14 mouse cellular contexts compared by ENCODE assay signal in genomic region chrX:161961756-161962155, GRCm38 (mm10).
DNase-seq lines count a peak whose midpoint lies in the region; ATAC-seq and TF ChIP-seq lines count a peak whose summit lies in the region.
"Had no signal": no experiment of that assay in that cellular context is flagged by ENCODE, and none has a peak within 500 bp of the region (broad histone marks: within the 10 kb centered on the region; RNA-seq: fewer than 3 reads in every experiment).

No protein-coding gene starts in this region.

- no peaks in the 10 kb centered on the region for H3K36me3 ChIP-seq in heart, embryonic 12.5 days
- H3K36me3 ChIP-seq in lung, embryonic 14.5 days (ENCODE audit: insufficient read depth): no peaks in the 10 kb centered on the region
- H3K36me3 ChIP-seq in embryonic facial prominence, embryonic 14.5 days (ENCODE audit: control insufficient read depth, insufficient read depth, low read length): no peaks in the 10 kb centered on the region
- H3K36me3 ChIP-seq: limb, embryonic 12.5 days; midbrain, embryonic 13.5 days; neural tube, embryonic 12.5 days had no signal

- no peak for TF ChIP-seq CTCF in lung, embryonic 14.5 days (IDR thresholded peaks at IDR 0.05; ENCODE audit: low read depth)

- 0 out of 2 replicates have a peak, but pooled peaks cover 7% of the 10 kb centered on the region for H3K27me3 ChIP-seq in heart, embryonic 12.5 days (replicated peaks)
- H3K27me3 ChIP-seq in lung, embryonic 14.5 days (ENCODE audit: insufficient read depth, low read length): no peaks in the 10 kb centered on the region
- H3K27me3 ChIP-seq in embryonic facial prominence, embryonic 14.5 days (replicated peaks; ENCODE audit: control insufficient read depth, insufficient read depth, low read length): peaks cover 3% of the 10 kb centered on the region
- H3K27me3 ChIP-seq: neural tube, embryonic 12.5 days had no signal

- H3K4me3 ChIP-seq in heart, embryonic 12.5 days: no peak overlapping the region
- H3K4me3 ChIP-seq in lung, embryonic 14.5 days (ENCODE audit: low read depth, low read length): no peak overlapping the region
- H3K4me3 ChIP-seq in embryonic facial prominence, embryonic 14.5 days (ENCODE audit: low read depth, low read length): no peak overlapping the region
- H3K4me3 ChIP-seq: limb, embryonic 12.5 days; midbrain, embryonic 13.5 days; neural tube, embryonic 12.5 days had no signal

- 43% methylated on average over 6 of the region's 6 CpGs for WGBS in heart, embryonic 12.5 days
- WGBS in lung, embryonic 14.5 days: 45% methylated on average over 6 of the region's 6 CpGs
- whole genome bisulfite sequencing in embryonic facial prominence, embryonic 14.5 days: 59% methylated on average over 6 of the region's 6 CpGs

- no peak for DNase-seq in heart, postnatal 36 days
- DNase-seq in lung, embryonic 14.5 days: peak; percentile 67
- no peak for DNase-seq in lung, postnatal 25 days (ENCODE audit: low spot score)
- peak; percentile 43 for DNase-seq in embryonic facial prominence, embryonic 14.5 days (ENCODE audit: low spot score)
- peak; percentile 50 to 60 for DNase-seq in kidney, postnatal 25 days
- no peak for DNase-seq in urinary bladder, postnatal 14 days (ENCODE audit: low spot score)
- DNase-seq in layer of hippocampus, adult 9-10 months (ENCODE audit: low spot score): no peak
- DNase-seq: right cerebral cortex, adult 18-20 months had no signal

- H3K27ac ChIP-seq in heart, embryonic 12.5 days (ENCODE audit: poor library complexity, severe bottlenecking): peak overlapping the region; percentile 27; the same call in 1 of the 2 replicates
- H3K27ac ChIP-seq in lung, embryonic 14.5 days (ENCODE audit: low read depth): 0 out of 2 replicates have a peak overlapping the region, but pooled peaks have one; percentile 38
- H3K27ac ChIP-seq in embryonic facial prominence, embryonic 14.5 days (replicated peaks; ENCODE audit: low read depth, low read length): no peak overlapping the region
- H3K27ac ChIP-seq: limb, embryonic 12.5 days; midbrain, embryonic 13.5 days; neural tube, embryonic 12.5 days had no signal

- intact Hi-C loops in heart, postnatal 36 days (cut with DNase I): loop anchor here (5.0 kb wide), 1 partner anchor 201 kb away; no protein-coding TSS in a partner anchor

- no peak for ATAC-seq in heart, embryonic 12.5 days (ENCODE audit: insufficient number of reproducible peaks, low FRiP score)
- 0 out of 2 replicates have a peak, but pooled peaks have one; percentile 49 for ATAC-seq in lung, embryonic 14.5 days (ENCODE audit: insufficient read depth)
- ATAC-seq in embryonic facial prominence, embryonic 14.5 days (ENCODE audit: low read depth): no peak
- ATAC-seq: forebrain, postnatal 0 days; lung, postnatal 0 days; midbrain, embryonic 13.5 days had no signal

- H3K9ac ChIP-seq in heart, embryonic 12.5 days: no peak overlapping the region
- H3K9ac ChIP-seq in lung, embryonic 14.5 days: no peak overlapping the region
- no peak overlapping the region for H3K9ac ChIP-seq in embryonic facial prominence, embryonic 14.5 days (ENCODE audit: low read depth, low read length)
- H3K9ac ChIP-seq: forebrain, postnatal 0 days; limb, embryonic 12.5 days; midbrain, embryonic 13.5 days; neural tube, embryonic 12.5 days had no signal

- H3K4me2 ChIP-seq in heart, embryonic 12.5 days: peak overlapping the region; percentile 1; the same call in 1 of the 2 replicates
- H3K4me2 ChIP-seq in lung, embryonic 14.5 days: no peak overlapping the region
- no peak overlapping the region for H3K4me2 ChIP-seq in embryonic facial prominence, embryonic 14.5 days (ENCODE audit: low read depth, low read length)
- H3K4me2 ChIP-seq: limb, embryonic 12.5 days; midbrain, embryonic 13.5 days; neural tube, embryonic 12.5 days had no signal

- H3K9me3 ChIP-seq in heart, embryonic 12.5 days (replicated peaks): no peaks in the 10 kb centered on the region
- H3K9me3 ChIP-seq in lung, embryonic 14.5 days (ENCODE audit: low read depth, low read length): no peaks in the 10 kb centered on the region
- no peaks in the 10 kb centered on the region for H3K9me3 ChIP-seq in embryonic facial prominence, embryonic 14.5 days (ENCODE audit: control insufficient read depth, low read length)
- H3K9me3 ChIP-seq: limb, embryonic 12.5 days; midbrain, embryonic 13.5 days; neural tube, embryonic 12.5 days had no signal

- H3K4me1 ChIP-seq in heart, embryonic 12.5 days (replicated peaks): 0 out of 2 replicates have a peak, but pooled peaks cover 11% of the 10 kb centered on the region
- H3K4me1 ChIP-seq in lung, embryonic 14.5 days (ENCODE audit: insufficient read depth): no peaks in the 10 kb centered on the region
- H3K4me1 ChIP-seq in embryonic facial prominence, embryonic 14.5 days (ENCODE audit: control insufficient read depth, insufficient read depth, low read length): no peaks in the 10 kb centered on the region
- H3K4me1 ChIP-seq: limb, embryonic 12.5 days; midbrain, embryonic 13.5 days; neural tube, embryonic 12.5 days had no signal

Comparison
In these comparisons a context has a peak if more than half of its experiments do, and no peak if none do; other contexts are left out.
1. DNase-seq: peak in lung, embryonic 14.5 days (single experiment), embryonic facial prominence, embryonic 14.5 days (single experiment) and kidney, postnatal 25 days (2 of 2); none in heart, postnatal 36 days (0 of 2), lung, postnatal 25 days (single experiment), urinary bladder, postnatal 14 days (single experiment) and layer of hippocampus, adult 9-10 months (single experiment).